ENCODE assay signal across 8 mouse cellular contexts in the genomic region with DNA sequence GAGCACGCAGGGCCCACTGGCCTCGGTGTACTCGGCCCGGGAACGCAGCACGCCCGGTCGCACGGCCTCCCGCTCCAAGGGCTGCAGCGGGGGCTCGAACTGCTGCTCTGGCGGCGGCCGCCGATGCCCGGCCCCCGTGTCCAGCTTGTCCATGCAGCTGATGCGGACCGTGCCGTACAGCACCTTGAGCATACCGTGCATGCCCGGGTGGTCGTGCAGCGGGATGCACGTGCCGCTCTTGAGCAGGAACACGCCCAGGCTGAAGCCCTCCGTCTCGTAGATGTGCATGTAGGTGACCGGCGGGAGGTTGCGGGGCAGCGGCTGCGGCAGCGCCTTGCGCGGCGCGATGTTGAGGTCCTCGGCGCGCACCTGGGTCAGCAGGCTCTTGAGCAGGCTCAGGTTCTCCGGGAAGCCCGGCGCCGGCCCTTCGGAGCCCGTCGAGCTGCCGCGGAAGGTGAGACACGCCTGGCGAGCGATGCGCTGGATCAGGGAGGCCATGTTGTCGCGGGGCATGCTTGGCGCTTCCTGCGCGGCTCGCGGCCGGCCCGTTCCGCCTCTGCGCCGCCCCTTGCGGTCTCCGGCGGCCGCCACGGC. TPM values are rescaled to one million over a fixed set of nuclear protein-coding genes. Genes with fewer than 3 reads are reported as not detected.
A peak's percentile ranks its signal among the peaks of the same experiment; 100 is the strongest.
DNase-seq lines count a peak whose midpoint lies in the region; ATAC-seq and TF ChIP-seq lines count a peak whose summit lies in the region.

No protein-coding gene starts in this region.

- DNase-seq in Muller cell, postnatal 12 days (ENCODE audit: inconsistent ontology term) = peak; percentile 61
- peak; percentile 67 for DNase-seq in forebrain, embryonic 10.5 days (ENCODE audit: extremely low spot score, low spot score)
- DNase-seq in liver, adult 2 months (ENCODE audit: extremely low read depth, low read depth, low spot score) = peak; percentile 21
- DNase-seq in thymus, adult 18-20 months = peak; percentile 44 to 46

- TF ChIP-seq CTCF in liver, adult 2 months (IDR thresholded peaks at IDR 0.05; ENCODE audit: low read depth, low read length) = no peak

- peak overlapping the region; percentile 98 for H3K4me3 ChIP-seq in erythroblast, embryonic 14.5 days (replicated peaks)
- peak overlapping the region; percentile 78 for H3K4me3 ChIP-seq in forebrain, embryonic 10.5 days
- peak overlapping the region; percentile 82 for H3K4me3 ChIP-seq in hindbrain, embryonic 16.5 days (ENCODE audit: low read length)
- H3K4me3 ChIP-seq in liver, adult 2 months (ENCODE audit: insufficient read depth, low read depth, low read length) = peak overlapping the region; percentile 71
- H3K4me3 ChIP-seq in myocyte = peak overlapping the region; percentile 73

- ATAC-seq in erythroblast, adult 5-6 weeks (replicated peaks; ENCODE audit: low FRiP score, poor library complexity, severe bottlenecking) = no peak
- ATAC-seq in hindbrain, embryonic 16.5 days = peak; percentile 87

- peak overlapping the region; percentile 98 for H3K27ac ChIP-seq in forebrain, embryonic 10.5 days
- peak overlapping the region; percentile 97 for H3K27ac ChIP-seq in hindbrain, embryonic 16.5 days (ENCODE audit: low read depth, low read length)
- H3K27ac ChIP-seq in liver, adult 2 months (replicated peaks; ENCODE audit: insufficient read depth, low read depth, low read length) = peak overlapping the region; percentile 87

- WGBS in forebrain, embryonic 10.5 days = under 1% methylated on average over 73 of the region's 73 CpGs
- WGBS in hindbrain, embryonic 16.5 days = 0% methylated on average over 72 of the region's 73 CpGs
- under 1% methylated on average over 69 of the region's 73 CpGs for WGBS in liver, adult 2 months

- peaks cover 10% of the 10 kb centered on the region for H3K79me2 ChIP-seq in liver, adult 2 months (ENCODE audit: control insufficient read depth, insufficient read depth, low read length)
- peaks cover 48% of the 10 kb centered on the region for H3K79me2 ChIP-seq in myocyte (ENCODE audit: control insufficient read depth, insufficient read depth)

- H3K4me2 ChIP-seq in hindbrain, embryonic 16.5 days (ENCODE audit: low read length) = peak overlapping the region; percentile 70
- peak overlapping the region; percentile 96 for H3K4me2 ChIP-seq in myocyte (ENCODE audit: low read depth)

- no peaks in the 10 kb centered on the region for H3K9me3 ChIP-seq in erythroblast, embryonic 14.5 days (ENCODE audit: control insufficient read depth, low read length)
- no peaks in the 10 kb centered on the region for H3K9me3 ChIP-seq in forebrain, embryonic 10.5 days
- H3K9me3 ChIP-seq in hindbrain, embryonic 16.5 days (ENCODE audit: control insufficient read depth, low read length) = no peaks in the 10 kb centered on the region

- H3K9ac ChIP-seq in hindbrain, embryonic 16.5 days (ENCODE audit: low read depth, low read length) = peak overlapping the region; percentile 91
- H3K9ac ChIP-seq in liver, adult 2 months (ENCODE audit: low read depth, low read length) = peak overlapping the region; percentile 65

- no peaks in the 10 kb centered on the region for H3K27me3 ChIP-seq in erythroblast, embryonic 14.5 days (ENCODE audit: control insufficient read depth)
- H3K27me3 ChIP-seq in forebrain, embryonic 10.5 days (ENCODE audit: poor library complexity, severe bottlenecking) = peaks cover 49% of the 10 kb centered on the region
- no peaks in the 10 kb centered on the region for H3K27me3 ChIP-seq in hindbrain, embryonic 16.5 days (replicated peaks; ENCODE audit: control insufficient read depth, insufficient read depth, low read length)
- no peaks in the 10 kb centered on the region for H3K27me3 ChIP-seq in liver, adult 2 months (ENCODE audit: control insufficient read depth, insufficient read depth, low read length)
- no peaks in the 10 kb centered on the region for H3K27me3 ChIP-seq in myocyte (ENCODE audit: control insufficient read depth, insufficient read depth, insufficient read length)

- peak overlapping the region; percentile 46 for H3ac ChIP-seq in myocyte (ENCODE audit: control insufficient read depth, insufficient read length)

- H3K4me1 ChIP-seq in erythroblast, embryonic 14.5 days (ENCODE audit: control insufficient read depth) = peaks cover 41% of the 10 kb centered on the region
- H3K4me1 ChIP-seq in forebrain, embryonic 10.5 days = peaks cover 42% of the 10 kb centered on the region
- peaks cover 24% of the 10 kb centered on the region for H3K4me1 ChIP-seq in hindbrain, embryonic 16.5 days (ENCODE audit: control insufficient read depth, insufficient read depth, low read depth, low read length)
- peaks cover 6% of the 10 kb centered on the region for H3K4me1 ChIP-seq in liver, adult 2 months (ENCODE audit: control insufficient read depth, insufficient read depth, low read length)

- peaks cover 20% of the 10 kb centered on the region for H3K36me3 ChIP-seq in erythroblast, embryonic 14.5 days (ENCODE audit: control insufficient read depth)
- peaks cover 15% of the 10 kb centered on the region for H3K36me3 ChIP-seq in forebrain, embryonic 10.5 days (replicated peaks)
- H3K36me3 ChIP-seq in hindbrain, embryonic 16.5 days (ENCODE audit: control insufficient read depth, insufficient read depth, low read length) = no peaks in the 10 kb centered on the region
- no peaks in the 10 kb centered on the region for H3K36me3 ChIP-seq in liver, adult 2 months (ENCODE audit: control insufficient read depth, insufficient read depth, low read length)
- H3K36me3 ChIP-seq in myocyte (ENCODE audit: control insufficient read depth, insufficient read depth) = peaks cover 12% of the 10 kb centered on the region

- TF ChIP-seq POLR2A in liver, adult 2 months (IDR thresholded peaks at IDR 0.05; ENCODE audit: extremely low read depth, insufficient read depth, low read length) = no peak
- TF ChIP-seq POLR2A in myocyte (IDR thresholded peaks at IDR 0.05; ENCODE audit: insufficient read length, low read depth) = no peak

TF ChIP-seq in myocyte, 11 proteins besides CTCF, POLR2A, EP300 and RAD21:
- TF ChIP-seq E2F4 (IDR thresholded peaks at IDR 0.05; ENCODE audit: insufficient read depth) (no peak), POLR2AphosphoS2 (IDR thresholded peaks at IDR 0.05; ENCODE audit: insufficient read length, low read depth) (peak; percentile 22), MYOD1 (IDR thresholded peaks at IDR 0.05; ENCODE audit: control insufficient read depth in 1 of 3, insufficient read length in 2 of 3, low read depth in 2 of 3) (no peak), CEBPB (IDR thresholded peaks at IDR 0.05; ENCODE audit: insufficient read depth, poor library complexity, severe bottlenecking) (no peak), TCF3 (IDR thresholded peaks at IDR 0.05; ENCODE audit: insufficient read length, low read depth) (no peak), MYOG (IDR thresholded peaks at IDR 0.05; ENCODE audit: control insufficient read depth in 1 of 3, insufficient read depth in 1 of 3, insufficient read length in 2 of 3, low read depth in 2 of 3) (peak in 1 of 3 experiments; percentile 38)

RNA-seq across cellular contexts. Expression of a gene that starts 0.4 kb away (rescaled TPM):
- polyA plus RNA-seq in erythroblast, embryonic 14.5 days (2012) = 0.78 and 0.90 TPM in 2 replicates
- 2.5 and 2.7 TPM in 2 replicates for total RNA-seq in erythroblast, adult 5-6 weeks (2015; ENCODE audit: low replicate concordance)
- total RNA-seq in erythroblast, adult 5-6 weeks (2017; ENCODE audit: low replicate concordance) = 4.7 and 5.2 TPM in 2 replicates
- 64.7 and 69.7 TPM in 2 replicates for polyA plus RNA-seq in forebrain, embryonic 10.5 days (2016; fragmentation: Nextera tagmentation; extraction: Ambion mirVana)
- polyA plus RNA-seq in hindbrain, embryonic 16.5 days (2015; fragmentation: Nextera tagmentation; extraction: Ambion mirVana) = 83.2 and 91.0 TPM in 2 replicates
- total RNA-seq in liver, adult 2 months (2014; rRNA removed) = 8.5 and 10.0 TPM in 2 replicates
- 7.0 and 7.8 TPM in 2 replicates for polyA plus RNA-seq in liver, adult 2 months (2012; rRNA removed)
- 18.3 TPM for polyA plus RNA-seq in myocyte (2012; fragmentation: generic; extraction: Trizol)

RNA-seq across cellular contexts. Expression of a gene that starts 13.1 kb away (rescaled TPM):
- polyA plus RNA-seq in erythroblast, embryonic 14.5 days (2012) = 0.12 TPM in 1 of 2 replicates, not detected in the other
- not detected in 2 replicates for total RNA-seq in erythroblast, adult 5-6 weeks (2015; ENCODE audit: low replicate concordance)
- total RNA-seq in erythroblast, adult 5-6 weeks (2017; ENCODE audit: low replicate concordance) = 2.1 TPM in 1 of 2 replicates, not detected in the other
- 0.05 TPM in 1 of 2 replicates, not detected in the other for polyA plus RNA-seq in forebrain, embryonic 10.5 days (2016; fragmentation: Nextera tagmentation; extraction: Ambion mirVana)
- 1.4 and 1.8 TPM in 2 replicates for polyA plus RNA-seq in hindbrain, embryonic 16.5 days (2015; fragmentation: Nextera tagmentation; extraction: Ambion mirVana)
- total RNA-seq in liver, adult 2 months (2014; rRNA removed) = 0.09 and 0.34 TPM in 2 replicates
- polyA plus RNA-seq in liver, adult 2 months (2012; rRNA removed) = 0.15 and 0.73 TPM in 2 replicates
- 3.1 TPM for polyA plus RNA-seq in myocyte (2012; fragmentation: generic; extraction: Trizol)
